In the genomic region with DNA sequence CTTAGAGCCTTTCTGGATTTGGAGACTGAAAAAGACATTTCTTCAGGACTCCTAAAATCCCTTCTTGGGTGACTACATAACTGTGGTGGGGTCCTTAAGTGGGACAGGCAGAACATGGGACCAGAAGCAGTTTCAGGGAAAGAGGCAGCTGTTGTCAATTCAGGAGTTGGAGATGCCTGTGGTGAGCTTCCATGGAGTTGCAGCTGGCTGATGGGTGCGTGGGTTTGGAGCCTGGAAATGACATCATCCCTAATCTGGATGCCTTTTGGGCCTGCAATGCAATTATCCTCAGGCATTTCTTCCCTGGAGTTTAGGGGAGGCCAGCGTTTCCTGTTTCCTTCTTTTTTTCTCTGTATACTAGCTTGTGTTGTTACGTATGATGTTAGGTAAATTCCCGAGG, we compare ENCODE assay signal across 19 mouse cellular contexts. TPM values are rescaled to one million over a fixed set of nuclear protein-coding genes. Genes with fewer than 3 reads are reported as not detected.
DNase-seq lines count a peak whose midpoint lies in the region; ATAC-seq and TF ChIP-seq lines count a peak whose summit lies in the region.
"Had no signal": no experiment of that assay in that cellular context is flagged by ENCODE, and none has a peak within 500 bp of the region (broad histone marks: within the 10 kb centered on the region; RNA-seq: fewer than 3 reads in every experiment).

No protein-coding gene starts in this region.

- 41% methylated on average over 4 of the region's 4 CpGs for WGBS in heart, postnatal 0 days
- WGBS in small intestine, adult 2 months: 68% methylated on average over 4 of the region's 4 CpGs
- WGBS in forebrain, embryonic 14.5 days: 66% methylated on average over 4 of the region's 4 CpGs

- no peak overlapping the region for H3K9ac ChIP-seq in heart, postnatal 0 days (replicated peaks; ENCODE audit: low read depth, low read length)
- no peak overlapping the region for H3K9ac ChIP-seq in forebrain, embryonic 14.5 days (ENCODE audit: low read length)
- H3K9ac ChIP-seq: embryonic facial prominence, embryonic 12.5 days; lung, embryonic 14.5 days; midbrain, embryonic 13.5 days; neural tube, embryonic 12.5 days had no signal

- TF ChIP-seq EP300 in heart, postnatal 0 days (IDR thresholded peaks at IDR 0.05; ENCODE audit: low read depth): no peak

- peak; percentile 44; the same call in 1 of the 2 replicates for ATAC-seq in heart, postnatal 0 days (ENCODE audit: insufficient read depth, low read depth)
- no peak for ATAC-seq in forebrain, embryonic 14.5 days
- ATAC-seq: midbrain, embryonic 13.5 days had no signal

- H3K27me3 ChIP-seq in heart, postnatal 0 days (ENCODE audit: control insufficient read depth, insufficient read depth, low read length): no peaks in the 10 kb centered on the region
- H3K27me3 ChIP-seq in small intestine, adult 2 months (ENCODE audit: control insufficient read depth, insufficient read depth, low read length): no peaks in the 10 kb centered on the region
- H3K27me3 ChIP-seq in forebrain, embryonic 14.5 days (replicated peaks; ENCODE audit: control insufficient read depth, insufficient read depth, low read length): no peaks in the 10 kb centered on the region
- H3K27me3 ChIP-seq: embryonic facial prominence, embryonic 12.5 days; midbrain, embryonic 13.5 days; neural tube, embryonic 12.5 days had no signal

- no peak overlapping the region for H3K4me2 ChIP-seq in heart, postnatal 0 days (ENCODE audit: low read depth, low read length)
- no peak overlapping the region for H3K4me2 ChIP-seq in forebrain, embryonic 14.5 days (ENCODE audit: low read length)
- H3K4me2 ChIP-seq: embryonic facial prominence, embryonic 12.5 days; lung, embryonic 14.5 days; midbrain, embryonic 13.5 days; neural tube, embryonic 12.5 days had no signal

- H3K36me3 ChIP-seq in heart, postnatal 0 days (replicated peaks; ENCODE audit: control insufficient read depth, insufficient read depth, low read length): no peaks in the 10 kb centered on the region
- no peaks in the 10 kb centered on the region for H3K36me3 ChIP-seq in small intestine, adult 2 months (ENCODE audit: control insufficient read depth, insufficient read depth, low read length)
- no peaks in the 10 kb centered on the region for H3K36me3 ChIP-seq in forebrain, embryonic 14.5 days (ENCODE audit: control insufficient read depth, insufficient read depth, low read length)
- H3K36me3 ChIP-seq: embryonic facial prominence, embryonic 12.5 days; midbrain, embryonic 13.5 days; neural tube, embryonic 12.5 days had no signal

- TF ChIP-seq CTCF in embryonic fibroblast, embryonic 13.5 days (IDR thresholded peaks at IDR 0.05; ENCODE audit: borderline replicate concordance, insufficient read depth, low read length): no peak
- TF ChIP-seq CTCF in heart, postnatal 0 days (IDR thresholded peaks at IDR 0.05; ENCODE audit: low read depth): no peak
- no peak for TF ChIP-seq CTCF in small intestine, adult 2 months (IDR thresholded peaks at IDR 0.05; ENCODE audit: extremely low read depth, insufficient read length, insufficient replicate concordance, low read depth, low read length)

- peak overlapping the region; percentile 75 for H3K27ac ChIP-seq in embryonic fibroblast, embryonic 13.5 days (ENCODE audit: insufficient read depth, low read length)
- H3K27ac ChIP-seq in heart, postnatal 0 days (ENCODE audit: low read depth): peak overlapping the region; percentile 78
- H3K27ac ChIP-seq in small intestine, adult 2 months (ENCODE audit: insufficient read depth, low read depth, low read length): peak overlapping the region; percentile 8; the same call in 1 of the 2 replicates
- H3K27ac ChIP-seq in forebrain, embryonic 14.5 days (ENCODE audit: low read depth, low read length): no peak overlapping the region
- H3K27ac ChIP-seq: embryonic facial prominence, embryonic 12.5 days; midbrain, embryonic 13.5 days; neural tube, embryonic 12.5 days had no signal

- no peak for TF ChIP-seq POLR2A in embryonic fibroblast, embryonic 13.5 days (IDR thresholded peaks at IDR 0.05; ENCODE audit: low read depth, low read length)
- no peak for TF ChIP-seq POLR2A in small intestine, adult 2 months (IDR thresholded peaks at IDR 0.05; ENCODE audit: low read depth, low read length)

- peaks cover 13% of the 10 kb centered on the region for H3K4me1 ChIP-seq in embryonic fibroblast, embryonic 13.5 days (ENCODE audit: control insufficient read depth, insufficient read depth, low read length)
- H3K4me1 ChIP-seq in heart, postnatal 0 days (ENCODE audit: control insufficient read depth, insufficient read depth): no peaks in the 10 kb centered on the region
- H3K4me1 ChIP-seq in small intestine, adult 2 months (ENCODE audit: control insufficient read depth, insufficient read depth, insufficient read length, low read length): no peaks in the 10 kb centered on the region
- H3K4me1 ChIP-seq in forebrain, embryonic 14.5 days (ENCODE audit: control insufficient read depth, insufficient read depth, low read length): no peaks in the 10 kb centered on the region
- H3K4me1 ChIP-seq: neural tube, embryonic 12.5 days had no signal

- H3K9me3 ChIP-seq in heart, postnatal 0 days (replicated peaks; ENCODE audit: control insufficient read depth, low read length): no peaks in the 10 kb centered on the region
- no peaks in the 10 kb centered on the region for H3K9me3 ChIP-seq in forebrain, embryonic 14.5 days (replicated peaks; ENCODE audit: control insufficient read depth, low read length)
- H3K9me3 ChIP-seq: embryonic facial prominence, embryonic 12.5 days; midbrain, embryonic 13.5 days; neural tube, embryonic 12.5 days had no signal

- H3K4me3 ChIP-seq in embryonic fibroblast, embryonic 13.5 days (ENCODE audit: insufficient read depth, low read length): no peak overlapping the region
- H3K4me3 ChIP-seq in heart, postnatal 0 days (ENCODE audit: low read depth, low read length): no peak overlapping the region
- no peak overlapping the region for H3K4me3 ChIP-seq in small intestine, adult 2 months (ENCODE audit: low read depth, low read length)
- no peak overlapping the region for H3K4me3 ChIP-seq in forebrain, embryonic 14.5 days (ENCODE audit: low read depth, low read length)
- H3K4me3 ChIP-seq: embryonic facial prominence, embryonic 12.5 days; midbrain, embryonic 13.5 days; neural tube, embryonic 12.5 days had no signal

- peak; percentile 23 for DNase-seq in kidney, postnatal 10 days
- DNase-seq in kidney, postnatal 14 days: no peak
- peak; percentile 47 for DNase-seq in heart, postnatal 0 days (ENCODE audit: low spot score)
- no peak for DNase-seq in forebrain, embryonic 14.5 days (ENCODE audit: low spot score)
- no peak for DNase-seq in testis, postnatal 10 days (ENCODE audit: low spot score)
- DNase-seq in cerebellum, adult 11-12 months: no peak
- DNase-seq: adrenal gland, postnatal 14 days; cerebellum, adult 8-10 months; kidney, adult 2 months; lung, embryonic 14.5 days; thymus, postnatal 25 days had no signal

RNA-seq across cellular contexts. Expression of a gene that starts 31.7 kb away (rescaled TPM):
- polyA plus RNA-seq in embryonic fibroblast, embryonic 13.5 days (2011; ENCODE audit: insufficient read length, low read depth, missing spikeins): not detected in 2 replicates
- not detected in 2 replicates for total RNA-seq in heart, postnatal 0 days (2014; rRNA removed; ENCODE audit: low replicate concordance)
- not detected in 2 replicates for polyA plus RNA-seq in heart, postnatal 0 days (2015; fragmentation: Nextera tagmentation; extraction: Ambion mirVana)
- not detected in 2 replicates for polyA plus RNA-seq in small intestine, adult 2 months (2012; rRNA removed)
- polyA plus RNA-seq in forebrain, embryonic 14.5 days (2014; fragmentation: Nextera tagmentation; extraction: Ambion mirVana): not detected in 2 replicates
- total RNA-seq: adrenal gland, postnatal 14 days; layer of hippocampus, adult 8-10 months had no signal
- polyA plus RNA-seq: embryonic facial prominence, embryonic 12.5 days; hindbrain, embryonic 11.5 days; kidney, adult 2 months; limb, embryonic 11.5 days; lung, embryonic 14.5 days; midbrain, embryonic 13.5 days; neural tube, embryonic 12.5 days had no signal

Comparison
In these comparisons a context has a peak if more than half of its experiments do, and no peak if none do; other contexts are left out.
1. DNase-seq: peak in kidney, postnatal 10 days (single experiment) and heart, postnatal 0 days (single experiment); none in kidney, postnatal 14 days (single experiment), forebrain, embryonic 14.5 days (single experiment), testis, postnatal 10 days (single experiment) and cerebellum, adult 11-12 months (single experiment).